In the genomic region with DNA sequence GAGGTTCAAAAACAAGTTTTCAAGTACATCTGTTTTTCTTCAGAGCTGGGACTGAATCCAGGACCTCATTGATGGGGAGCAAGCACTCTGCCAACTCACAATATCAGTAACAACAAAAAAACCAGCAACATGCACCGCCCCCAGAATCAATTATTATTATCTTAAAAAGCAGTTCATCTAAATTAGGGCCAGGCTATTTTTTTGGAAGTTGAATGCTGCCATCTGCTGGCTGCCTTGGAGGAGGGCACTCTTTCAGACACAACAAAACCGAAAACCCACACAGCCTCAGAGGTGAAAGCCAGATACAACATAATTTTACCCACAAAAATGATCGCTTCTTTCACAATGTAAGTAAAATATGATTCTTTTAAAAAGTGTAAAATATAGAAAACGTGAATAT, we compare ENCODE assay signal across 10 mouse cellular contexts.
DNase-seq lines count a peak whose midpoint lies in the region; ATAC-seq and TF ChIP-seq lines count a peak whose summit lies in the region.
"Had no signal": no experiment of that assay in that cellular context is flagged by ENCODE, and none has a peak within 500 bp of the region (broad histone marks: within the 10 kb centered on the region; RNA-seq: fewer than 3 reads in every experiment).

No protein-coding gene starts in this region.

- 10% methylated on average over 4 of the region's 4 CpGs for whole genome bisulfite sequencing in heart, adult 2 months

- ATAC-seq in erythroblast, adult 5-6 weeks (replicated peaks; ENCODE audit: low FRiP score, poor library complexity, severe bottlenecking), result no peak

- H3K79me2 ChIP-seq in heart, adult 2 months (replicated peaks; ENCODE audit: control insufficient read depth, insufficient read depth, low read length), result no peaks in the 10 kb centered on the region

- no peaks in the 10 kb centered on the region for H3K9me3 ChIP-seq in E14TG2a.4 (ENCODE audit: low read length)
- H3K9me3 ChIP-seq: heart, embryonic 15.5 days; neural tube, embryonic 13.5 days had no signal

- no peak for TF ChIP-seq POLR2A in heart, adult 2 months (IDR thresholded peaks at IDR 0.05; ENCODE audit: insufficient read depth, low read depth, low read length)

- intact Hi-C loops in heart, adult 2 months (cut with DNase I), result loop anchor here (1.0 to 5.0 kb wide), 4 partner anchors 324 to 528 kb away; a partner anchor contains a TSS
- intact Hi-C loops in heart, postnatal 25 days (cut with DNase I), result loop anchor here (2.0 to 5.0 kb wide), 4 partner anchors 324 to 529 kb away; a partner anchor contains a TSS
- intact Hi-C loops in heart, postnatal 14 days (cut with DNase I), result loop anchor here (1.0 to 5.0 kb wide), 3 partner anchors 324 to 529 kb away; a partner anchor contains a TSS
- intact Hi-C loops in left cerebral cortex, postnatal 10 days (cut with DNase I), result loop anchor here (5.0 kb wide), 1 partner anchor 404 kb away; no protein-coding TSS in a partner anchor

- TF ChIP-seq EP300 in heart, adult 2 months (IDR thresholded peaks at IDR 0.05; ENCODE audit: insufficient read depth, low read depth, low read length), result 0 out of 2 replicates have a peak, but pooled peaks have one; percentile 19

- no peak overlapping the region for H3K4me3 ChIP-seq in heart, adult 2 months
- H3K4me3 ChIP-seq in E14TG2a.4 (replicated peaks; ENCODE audit: low read length), result no peak overlapping the region
- H3K4me3 ChIP-seq: heart, embryonic 15.5 days; neural tube, embryonic 13.5 days had no signal

- DNase-seq in heart, adult 2 months, result peak; percentile 5 to 43
- no peak for DNase-seq in heart, postnatal 25 days (ENCODE audit: low spot score)
- DNase-seq in adrenal gland, postnatal 36 days, result peak; percentile 31 to 53
- DNase-seq in heart, postnatal 14 days, result peak; percentile 41 to 52
- DNase-seq in left cerebral cortex, postnatal 10 days (ENCODE audit: extremely low spot score in 1 of 2, low spot score in 2 of 2), result peak; percentile 13 to 17
- DNase-seq in retina, postnatal 1 day, result peak; percentile 31

- no peaks in the 10 kb centered on the region for H3K36me3 ChIP-seq in heart, adult 2 months (ENCODE audit: control insufficient read depth, insufficient read depth, low read length)
- no peaks in the 10 kb centered on the region for H3K36me3 ChIP-seq in E14TG2a.4 (ENCODE audit: insufficient read depth, low read length)
- H3K36me3 ChIP-seq: heart, embryonic 15.5 days; neural tube, embryonic 13.5 days had no signal

- no peaks in the 10 kb centered on the region for H3K27me3 ChIP-seq in heart, adult 2 months (ENCODE audit: control insufficient read depth, insufficient read depth, low read length)
- H3K27me3 ChIP-seq in E14TG2a.4 (ENCODE audit: insufficient read depth, low read length), result no peaks in the 10 kb centered on the region
- H3K27me3 ChIP-seq: heart, embryonic 15.5 days; neural tube, embryonic 13.5 days had no signal

- H3K4me1 ChIP-seq in heart, adult 2 months (ENCODE audit: control insufficient read depth, insufficient read depth, low read length), result no peaks in the 10 kb centered on the region
- no peaks in the 10 kb centered on the region for H3K4me1 ChIP-seq in E14TG2a.4 (replicated peaks; ENCODE audit: low read depth, low read length)
- H3K4me1 ChIP-seq: heart, embryonic 15.5 days; neural tube, embryonic 13.5 days had no signal

- no peak overlapping the region for H3K9ac ChIP-seq in heart, adult 2 months (ENCODE audit: low read depth, low read length)
- H3K9ac ChIP-seq: heart, embryonic 15.5 days; neural tube, embryonic 13.5 days had no signal

- TF ChIP-seq CTCF in heart, adult 2 months (IDR thresholded peaks at IDR 0.05), result peak; percentile 80
- TF ChIP-seq CTCF in E14TG2a.4 (conservative IDR thresholded peaks at IDR 0.05; ENCODE audit: low read length), result peak; percentile 37

- no peak overlapping the region for H3K27ac ChIP-seq in heart, adult 2 months
- H3K27ac ChIP-seq: heart, embryonic 15.5 days; neural tube, embryonic 13.5 days had no signal
